Mouse (Mus musculus): ENCODE measurements around the gene Gmeb1. TPM values are rescaled to one million over a fixed set of nuclear protein-coding genes. Genes with fewer than 3 reads are reported as not detected.

Gene Gmeb1
- polyA plus RNA-seq, 1 experiment from 2014 or later: 46.5 TPM

DNA sequence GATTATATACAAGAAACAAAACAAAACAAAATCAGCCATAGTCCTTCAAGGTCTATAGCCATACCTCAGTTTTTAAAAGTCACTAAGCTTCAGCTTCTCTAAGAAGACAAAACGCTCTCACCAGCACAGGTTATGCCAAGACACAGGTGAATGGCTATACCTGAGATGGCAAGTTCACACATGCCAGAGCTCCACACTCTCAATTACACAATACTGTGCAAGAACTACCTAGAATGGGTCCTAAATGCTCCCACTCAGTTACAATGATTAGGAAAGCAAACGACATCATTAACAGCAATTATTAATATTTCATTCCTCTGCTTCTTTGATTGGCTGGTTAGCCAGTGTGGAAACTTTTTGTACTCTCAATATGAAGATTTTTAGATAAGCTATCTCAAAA lies 52.1 kb downstream of the Gmeb1 start:
- Histone ChIP-seq H3K9me3 (no peaks in the 10 kb centered on the region), H3K27ac (replicated peaks) (no peak overlapping the region), H3K36me3 (replicated peaks) (peaks cover 66% of the 10 kb centered on the region), H3K4me1 (peaks cover 28% of the 10 kb centered on the region), H3K27me3 (replicated peaks; ENCODE audit: low read depth, poor library complexity, severe bottlenecking) (no peaks in the 10 kb centered on the region), H3K4me3 (peak overlapping the region; percentile 100)
- whole genome bisulfite sequencing: 89% methylated on average over 2 of the region's 2 CpGs
- no peak for DNase-seq (ENCODE audit: low spot score)

DNA sequence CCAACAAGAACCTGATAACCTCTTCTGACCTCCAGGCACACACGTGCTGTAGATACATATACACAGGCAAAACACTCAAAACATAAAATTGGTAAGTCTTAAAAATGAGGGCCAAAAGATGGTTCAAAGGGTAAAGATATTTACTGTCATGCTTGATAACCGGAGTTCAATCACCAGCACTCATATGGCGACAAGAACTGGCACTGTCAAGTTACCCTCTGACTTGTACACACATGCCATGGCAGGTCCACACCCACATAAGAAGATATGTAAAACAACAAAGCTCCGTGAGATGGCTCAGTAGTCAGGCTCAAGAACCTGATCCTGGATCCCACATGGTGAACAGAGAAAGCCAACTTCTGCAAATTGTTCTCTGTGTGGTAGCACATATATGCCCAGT lies 54.1 kb downstream of the Gmeb1 start:
- Histone ChIP-seq H3K27me3 (replicated peaks; ENCODE audit: low read depth, poor library complexity, severe bottlenecking) (no peaks in the 10 kb centered on the region), H3K36me3 (replicated peaks) (peaks cover 86% of the 10 kb centered on the region), H3K4me3 (no peak overlapping the region), H3K4me1 (peaks cover 25% of the 10 kb centered on the region), H3K27ac (replicated peaks) (no peak overlapping the region), H3K9me3 (no peaks in the 10 kb centered on the region)
- DNase-seq (ENCODE audit: low spot score): no peak
- WGBS: 92% methylated on average over 4 of the region's 4 CpGs

DNA sequence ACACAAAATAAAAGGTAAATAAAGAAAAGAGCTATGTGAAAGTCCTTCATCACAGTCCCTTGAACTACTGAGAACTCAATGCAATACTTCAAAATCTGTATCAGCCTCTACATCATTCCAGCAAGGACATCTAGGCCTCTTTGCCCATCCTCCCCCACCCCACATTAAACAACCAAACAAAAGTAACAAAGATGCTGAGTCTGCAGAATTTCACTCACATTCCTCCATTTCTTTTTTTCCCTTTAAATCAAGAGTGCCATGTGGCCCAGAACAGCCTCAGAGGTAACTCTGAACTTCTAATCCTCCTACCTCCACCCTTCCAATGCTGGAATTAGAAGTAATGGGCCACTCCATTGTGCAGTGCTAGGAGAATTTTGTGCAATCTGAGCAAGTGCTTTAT lies 62.6 kb downstream of the Gmeb1 start:
- Histone ChIP-seq H3K36me3 (replicated peaks) (peaks cover 97% of the 10 kb centered on the region), H3K4me1 (peaks cover 10% of the 10 kb centered on the region), H3K9me3 (no peaks in the 10 kb centered on the region), H3K4me3 (no peak overlapping the region), H3K27me3 (replicated peaks; ENCODE audit: low read depth, poor library complexity, severe bottlenecking) (no peaks in the 10 kb centered on the region), H3K27ac (replicated peaks) (no peak overlapping the region)
- DNase-seq (ENCODE audit: low spot score): no peak

DNA sequence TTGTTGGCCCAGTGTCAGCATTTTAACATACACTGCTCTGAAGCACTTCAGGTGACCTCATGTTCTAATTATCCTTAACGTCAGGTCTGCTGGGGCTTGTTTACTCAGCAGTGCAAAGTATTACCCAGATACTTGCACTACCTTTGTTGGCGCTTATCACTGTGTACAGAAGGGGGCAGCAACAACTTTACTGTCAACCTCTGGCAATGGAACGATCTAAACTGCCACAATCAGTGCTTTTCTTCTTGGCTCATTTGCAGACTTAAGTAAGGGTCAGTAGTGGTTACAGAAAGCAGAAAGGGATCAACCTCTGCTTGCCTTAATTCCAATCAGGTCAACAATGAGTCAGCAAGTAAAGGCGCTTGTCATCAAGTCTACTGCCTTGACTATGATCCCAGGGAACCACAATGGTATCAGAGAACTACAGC lies 63.1 kb downstream of the Gmeb1 start:
- peaks cover 97% of the 10 kb centered on the region for H3K36me3 ChIP-seq (replicated peaks)

DNA sequence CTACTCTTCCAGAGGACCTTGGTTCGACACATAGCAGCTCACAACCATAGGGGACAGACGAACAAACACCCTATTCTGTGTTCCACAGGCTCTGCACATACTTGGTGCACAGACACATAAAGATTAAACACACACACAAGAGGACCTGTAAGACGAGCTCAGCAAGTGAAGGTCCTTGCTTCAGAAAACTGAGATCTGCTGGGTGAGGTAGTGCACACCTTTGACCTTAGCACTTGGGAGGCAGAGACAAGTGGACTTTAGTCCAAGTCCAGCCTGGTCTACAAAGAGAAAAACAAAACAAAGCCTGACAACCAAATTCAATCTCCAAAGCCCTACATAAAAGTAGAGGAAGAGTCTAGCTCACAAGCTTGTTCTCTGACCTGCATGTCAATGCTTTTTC lies 66.4 kb downstream of the Gmeb1 start:
- H3K27ac ChIP-seq (replicated peaks): no peak overlapping the region
- no peak for DNase-seq (ENCODE audit: low spot score)
- H3K27me3 ChIP-seq (replicated peaks; ENCODE audit: low read depth, poor library complexity, severe bottlenecking): no peaks in the 10 kb centered on the region

More for the DNA sequence above, 63.1 kb downstream of the Gmeb1 start:
- Histone ChIP-seq H3K27me3 (replicated peaks; ENCODE audit: low read depth, poor library complexity, severe bottlenecking) (no peaks in the 10 kb centered on the region), H3K27ac (replicated peaks) (no peak overlapping the region), H3K4me1 (peaks cover 10% of the 10 kb centered on the region), H3K9me3 (no peaks in the 10 kb centered on the region), H3K4me3 (no peak overlapping the region)
- 64% methylated on average over 4 of the region's 4 CpGs for WGBS
- no peak for DNase-seq (ENCODE audit: low spot score)

DNA sequence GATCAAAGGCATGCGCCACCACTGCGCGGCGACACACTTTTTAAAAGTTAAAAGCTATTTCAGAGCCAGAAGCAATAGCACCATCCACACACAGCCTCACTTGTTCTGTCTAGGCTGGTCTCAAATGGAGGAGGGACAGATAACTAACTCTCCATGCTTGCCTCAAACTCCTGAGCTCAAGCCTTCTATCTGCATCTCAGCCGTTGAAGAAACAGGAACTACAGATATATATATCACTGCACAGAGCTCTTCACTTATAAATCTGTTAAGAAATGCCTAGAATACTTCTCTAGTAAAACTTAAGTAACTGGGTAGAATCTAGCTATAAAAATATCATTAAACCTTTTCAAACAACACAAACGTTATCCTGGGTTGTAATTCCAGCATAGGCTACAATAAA lies 67.0 kb downstream of the Gmeb1 start:
- Histone ChIP-seq H3K36me3 (replicated peaks) (peaks cover 92% of the 10 kb centered on the region), H3K27me3 (replicated peaks; ENCODE audit: low read depth, poor library complexity, severe bottlenecking) (no peaks in the 10 kb centered on the region), H3K4me3 (no peak overlapping the region), H3K4me1 (peaks cover 7% of the 10 kb centered on the region), H3K9me3 (no peaks in the 10 kb centered on the region), H3K27ac (replicated peaks) (no peak overlapping the region)
- no peak for DNase-seq (ENCODE audit: low spot score)
- 96% methylated on average over 6 of the region's 6 CpGs for WGBS

More for the DNA sequence above, 66.4 kb downstream of the Gmeb1 start:
- H3K4me1 ChIP-seq: peaks cover 7% of the 10 kb centered on the region
- H3K4me3 ChIP-seq: no peak overlapping the region
- 87% methylated on average over 3 of the region's 3 CpGs for WGBS
- no peaks in the 10 kb centered on the region for H3K9me3 ChIP-seq
- peaks cover 92% of the 10 kb centered on the region for H3K36me3 ChIP-seq (replicated peaks)

DNA sequence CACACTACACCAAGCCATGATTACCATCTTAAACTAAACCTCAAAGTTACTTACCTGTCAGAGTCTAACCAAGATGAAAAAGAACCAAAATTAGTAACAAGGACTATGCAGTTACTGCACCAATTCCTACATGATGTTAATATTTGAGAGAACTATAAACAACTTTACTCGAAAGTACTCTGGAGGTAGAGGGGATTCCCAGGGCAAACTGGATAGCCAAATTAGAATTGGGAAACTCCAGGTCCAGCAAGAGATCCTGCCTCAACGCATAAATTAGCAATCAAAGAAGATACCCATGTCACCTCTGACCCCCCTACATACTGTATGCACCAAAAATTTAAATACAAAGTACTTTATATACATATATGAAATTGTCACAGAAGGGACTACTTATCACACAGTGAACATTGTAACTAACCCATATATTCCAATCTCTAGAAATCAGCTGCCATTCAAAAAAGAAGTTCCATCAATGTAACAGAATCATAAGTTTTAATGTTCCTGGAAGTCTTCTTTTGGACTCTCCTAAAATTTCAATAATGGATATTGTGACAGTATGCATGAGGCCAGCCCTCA lies 73.5 kb downstream of the Gmeb1 start:
- Histone ChIP-seq H3K27me3 (replicated peaks; ENCODE audit: low read depth, poor library complexity, severe bottlenecking) (no peaks in the 10 kb centered on the region), H3K36me3 (replicated peaks) (peaks cover 92% of the 10 kb centered on the region), H3K4me1 (no peaks in the 10 kb centered on the region), H3K4me3 (no peak overlapping the region), H3K27ac (replicated peaks) (no peak overlapping the region), H3K9me3 (no peaks in the 10 kb centered on the region)
- no peak for DNase-seq (ENCODE audit: low spot score)
- 92% methylated on average over 2 of the region's 2 CpGs for WGBS

DNA sequence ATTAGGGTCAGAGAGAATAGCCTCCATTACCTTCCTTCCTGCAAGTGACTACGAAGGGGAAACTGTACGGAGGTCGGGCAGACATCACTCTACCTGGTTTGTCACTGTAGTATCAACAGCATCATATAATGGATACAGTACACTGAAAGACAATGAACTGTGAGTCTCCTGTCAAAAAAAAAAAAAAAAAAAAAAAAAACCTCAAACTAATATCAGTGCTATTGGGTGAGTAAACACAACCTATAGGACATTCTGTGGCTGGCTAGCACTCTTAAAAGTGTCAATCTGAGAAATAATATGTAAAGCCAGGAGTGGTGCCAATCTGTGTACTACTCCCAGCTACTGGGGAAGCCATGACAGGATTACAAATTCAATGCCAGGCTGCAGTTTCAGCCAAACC lies 78.2 kb downstream of the Gmeb1 start:
- WGBS: 89% methylated on average over 3 of the region's 3 CpGs
- Histone ChIP-seq H3K27ac (replicated peaks) (no peak overlapping the region), H3K4me3 (no peak overlapping the region), H3K27me3 (replicated peaks; ENCODE audit: low read depth, poor library complexity, severe bottlenecking) (no peaks in the 10 kb centered on the region), H3K9me3 (no peaks in the 10 kb centered on the region), H3K36me3 (replicated peaks) (peaks cover 79% of the 10 kb centered on the region), H3K4me1 (no peaks in the 10 kb centered on the region)
- no peak for DNase-seq (ENCODE audit: low spot score)

DNA sequence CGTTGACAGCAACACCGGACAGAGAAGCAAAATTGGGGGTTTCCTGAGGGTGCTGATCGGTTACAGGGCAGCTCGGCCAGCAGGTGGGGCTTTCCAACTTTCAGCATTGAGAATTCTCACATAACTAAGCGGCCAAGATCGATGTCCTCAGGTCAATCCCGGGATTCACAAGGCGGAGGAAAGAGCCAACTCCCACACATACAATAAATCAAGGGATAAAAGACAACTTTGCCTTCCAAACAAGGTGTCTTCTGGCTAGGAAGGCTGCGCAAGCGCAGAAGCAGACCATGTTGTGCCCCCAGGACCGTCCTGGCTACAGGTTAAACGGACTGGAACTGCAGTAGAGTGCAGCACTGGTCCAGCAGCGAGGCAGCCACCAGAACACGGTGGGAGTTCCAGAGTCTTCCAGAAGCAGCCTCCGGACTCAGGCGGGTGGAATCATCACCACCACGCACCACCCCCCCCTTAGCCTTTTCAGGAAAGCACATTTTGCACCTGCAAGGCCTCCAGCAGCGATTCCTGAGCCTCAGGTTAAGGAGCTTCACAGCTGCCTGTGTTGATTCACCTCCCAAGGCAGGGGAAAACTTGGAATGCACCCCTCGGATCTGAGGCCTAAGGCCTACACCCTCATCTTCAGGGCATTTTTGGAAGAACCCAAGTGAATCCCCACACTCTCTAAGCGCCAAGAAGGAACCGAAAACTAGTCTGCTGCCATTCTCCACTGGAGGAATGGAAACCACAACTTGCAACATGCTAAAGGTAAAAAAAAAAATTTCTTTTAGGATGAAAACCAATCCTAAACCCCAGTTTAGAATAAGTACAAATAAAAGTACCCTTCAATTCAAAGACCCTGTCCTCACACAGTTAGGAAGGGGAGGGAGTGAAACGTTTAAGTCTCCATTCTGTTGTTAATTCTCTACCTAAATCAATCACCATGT lies 79.4 kb downstream of the Gmeb1 start:
- DNase-seq (ENCODE audit: low spot score): peak; percentile 33
- no peaks in the 10 kb centered on the region for H3K27me3 ChIP-seq (replicated peaks; ENCODE audit: low read depth, poor library complexity, severe bottlenecking)
- H3K4me3 ChIP-seq: no peak overlapping the region
- no peaks in the 10 kb centered on the region for H3K9me3 ChIP-seq
- H3K27ac ChIP-seq (replicated peaks): no peak overlapping the region
- peaks cover 67% of the 10 kb centered on the region for H3K36me3 ChIP-seq (replicated peaks)
- H3K4me1 ChIP-seq: no peaks in the 10 kb centered on the region
- 69% methylated on average over 22 of the region's 22 CpGs for WGBS

DNA sequence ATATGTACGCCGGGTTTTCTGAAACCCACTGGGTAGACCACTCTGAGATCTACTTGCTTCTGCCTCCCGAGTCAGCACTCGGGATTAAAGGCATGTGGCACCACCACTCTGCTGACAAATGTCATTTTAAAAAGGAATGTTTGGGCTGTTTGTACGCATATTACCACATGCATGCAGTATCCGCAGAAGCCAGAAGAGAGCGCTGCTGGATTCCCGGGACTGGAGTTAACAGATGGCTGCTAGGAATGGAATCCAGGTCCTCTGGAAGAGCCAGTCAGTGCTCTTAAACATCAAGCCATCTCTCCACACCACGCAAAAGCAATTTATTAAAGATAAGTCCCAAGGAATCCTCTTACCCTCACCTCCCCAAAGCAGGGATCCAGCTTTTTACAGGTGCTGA lies 80.7 kb downstream of the Gmeb1 start:
- WGBS: 80% methylated on average over 9 of the region's 9 CpGs
- Histone ChIP-seq H3K36me3 (replicated peaks) (peaks cover 57% of the 10 kb centered on the region), H3K4me3 (no peak overlapping the region), H3K27ac (replicated peaks) (no peak overlapping the region), H3K9me3 (no peaks in the 10 kb centered on the region), H3K27me3 (replicated peaks; ENCODE audit: low read depth, poor library complexity, severe bottlenecking) (no peaks in the 10 kb centered on the region), H3K4me1 (no peaks in the 10 kb centered on the region)
- DNase-seq (ENCODE audit: low spot score): peak; percentile 43

DNA sequence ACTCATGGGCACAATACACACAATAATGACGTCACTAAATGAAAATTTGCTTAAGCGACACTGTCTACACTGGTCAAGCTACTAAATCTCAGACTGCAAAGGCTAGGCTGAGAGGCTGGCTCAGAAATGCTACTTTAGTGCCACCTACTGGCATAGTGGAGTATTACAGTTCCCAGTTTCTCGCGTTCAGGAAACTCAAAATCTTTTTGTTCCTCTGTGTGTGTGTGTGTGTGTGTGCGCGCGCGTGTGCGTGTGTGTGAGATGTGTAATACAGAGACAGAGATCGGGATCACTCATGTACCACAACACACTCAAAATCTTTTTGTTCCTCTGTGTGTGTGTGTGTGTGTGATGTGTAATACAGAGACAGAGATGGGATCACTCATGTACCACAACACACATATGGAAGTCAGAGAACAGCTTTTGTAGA lies 82.8 kb downstream of the Gmeb1 start:
- no peak overlapping the region for H3K4me3 ChIP-seq
- WGBS: 11% methylated on average over 10 of the region's 10 CpGs
- H3K36me3 ChIP-seq (replicated peaks): peaks cover 36% of the 10 kb centered on the region
- no peak overlapping the region for H3K27ac ChIP-seq (replicated peaks)
- H3K4me1 ChIP-seq: no peaks in the 10 kb centered on the region
- peak; percentile 70 for DNase-seq (ENCODE audit: low spot score)
- H3K9me3 ChIP-seq: no peaks in the 10 kb centered on the region
- no peaks in the 10 kb centered on the region for H3K27me3 ChIP-seq (replicated peaks; ENCODE audit: low read depth, poor library complexity, severe bottlenecking)

DNA sequence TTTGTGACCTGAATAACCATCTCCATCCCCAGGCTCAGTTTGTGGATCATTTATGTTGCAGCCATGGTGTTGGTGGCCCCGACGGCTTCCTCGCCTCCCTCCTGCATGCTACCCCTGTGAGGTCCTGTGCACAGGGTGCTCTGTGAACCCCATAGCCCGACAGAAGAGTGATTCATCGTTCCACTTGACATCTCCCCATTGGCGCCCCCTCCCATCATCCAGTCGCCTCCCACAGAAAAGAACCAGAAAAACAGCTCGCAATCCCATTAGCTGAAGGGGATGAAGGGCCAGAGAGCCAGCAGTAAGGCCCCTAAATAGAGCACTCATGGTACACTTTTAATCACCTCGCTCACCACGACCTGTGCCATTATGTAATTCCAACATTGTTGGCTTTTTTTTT lies 84.9 kb downstream of the Gmeb1 start:
- Histone ChIP-seq H3K27me3 (replicated peaks; ENCODE audit: low read depth, poor library complexity, severe bottlenecking) (no peaks in the 10 kb centered on the region), H3K4me3 (no peak overlapping the region), H3K9me3 (no peaks in the 10 kb centered on the region), H3K36me3 (replicated peaks) (peaks cover 15% of the 10 kb centered on the region), H3K4me1 (peaks cover 5% of the 10 kb centered on the region; the same call in 1 of the 2 replicates), H3K27ac (replicated peaks) (no peak overlapping the region)
- no peak for DNase-seq (ENCODE audit: low spot score)
- WGBS: 61% methylated on average over 10 of the region's 10 CpGs
